Mouse (Mus musculus) kidney, adult 8-10 months (tissue): ENCODE data around the gene Actn4.
"Not testable (repeated sequence)": the region's sequence is repeated elsewhere in the genome, so short reads cannot be mapped to it uniquely, and the experiment has no call there.

ENCODE experiments used
- DNase-seq, 2 experiments: peaks; one replicate each; pipeline ENCODE4 v3.0.0; 2022

The Actn4 gene

DNA sequence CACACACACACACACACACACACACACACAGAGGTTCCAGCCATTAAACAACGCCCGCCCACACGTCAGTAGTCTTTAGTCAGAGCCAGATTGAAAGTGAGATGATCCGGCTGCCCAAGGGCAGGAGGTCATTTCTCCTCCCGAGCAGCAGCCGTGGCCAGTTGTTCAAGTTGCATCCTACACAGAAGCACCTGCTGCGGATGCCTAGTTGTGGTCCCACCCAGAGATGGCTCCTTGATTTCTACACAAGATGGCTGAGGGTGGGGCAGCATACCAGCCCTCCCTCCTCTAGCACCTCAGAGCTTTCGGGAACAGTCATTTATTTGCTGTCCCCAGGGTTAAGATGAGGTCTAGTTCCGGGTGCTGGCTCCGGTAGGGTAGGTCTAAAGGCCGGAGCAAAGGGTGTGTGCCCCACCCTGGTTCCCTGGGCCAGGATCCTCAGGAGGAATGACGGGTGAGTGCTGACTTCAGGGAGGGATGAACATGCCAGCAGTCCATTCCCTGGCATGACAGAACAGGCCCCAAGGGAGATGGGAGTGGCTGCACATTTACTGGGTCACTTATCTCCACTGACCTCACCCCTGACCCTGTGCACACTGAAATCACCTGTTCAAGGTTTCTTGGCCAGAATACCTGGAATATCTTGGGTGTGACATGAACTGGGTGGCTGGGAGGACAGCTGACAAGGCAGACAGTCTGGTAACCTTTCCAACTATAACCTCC is 7.7 kb upstream of the Actn4 start:
- DNase-seq = peak in 1 of 2 experiments; percentile 48

- DNase-seq = no peak
Measured at GRCm38 (mm10) chr7:28969271-28969670, 7.1 kb upstream of the Actn4 start.

DNA sequence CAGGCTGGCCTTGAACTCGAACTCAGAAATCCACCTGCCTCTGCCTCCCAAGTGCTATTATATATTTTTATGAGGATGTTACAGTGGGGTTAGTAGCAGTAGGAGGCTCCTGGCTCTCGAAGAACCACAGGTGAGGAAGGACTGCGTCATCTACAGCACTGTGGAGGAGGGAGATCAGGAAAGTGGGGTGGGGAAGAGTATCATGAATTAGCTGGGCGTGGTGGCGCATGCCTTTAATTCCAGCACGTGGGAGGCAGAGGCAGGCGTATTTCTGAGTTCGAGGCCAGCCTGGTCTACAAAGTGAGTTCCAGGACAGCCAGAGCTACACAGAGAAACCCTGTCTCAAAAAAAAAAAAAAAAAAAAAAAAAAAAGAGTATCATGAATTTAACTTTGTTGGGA is 6.0 kb upstream of the Actn4 start:
- DNase-seq = not testable (repeated sequence)

GRCm38 (mm10) chr7:28966751-28967505 is 4.8 kb upstream of the Actn4 start:
- DNase-seq = no peak

DNA sequence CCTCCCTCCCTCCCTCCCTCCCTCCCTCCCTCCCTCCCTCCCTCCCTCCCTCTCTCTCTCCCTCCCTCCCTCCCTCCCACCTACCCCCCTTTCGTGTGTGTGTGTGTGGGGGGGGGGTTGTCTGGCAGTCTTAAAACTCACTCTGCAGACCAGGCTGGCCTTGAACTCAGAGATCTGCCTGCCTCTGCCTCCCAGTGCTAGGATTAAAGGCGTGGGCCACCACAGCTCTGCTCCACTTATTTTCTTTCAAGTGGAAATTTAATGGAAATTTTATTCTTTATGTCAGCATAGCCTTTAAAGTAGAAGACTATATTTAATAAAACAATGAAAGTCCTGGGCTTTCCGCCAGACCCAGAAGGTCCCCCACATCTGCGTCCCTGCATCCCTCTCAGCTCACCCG is 4.0 kb upstream of the Actn4 start:
- no peak for DNase-seq

DNA sequence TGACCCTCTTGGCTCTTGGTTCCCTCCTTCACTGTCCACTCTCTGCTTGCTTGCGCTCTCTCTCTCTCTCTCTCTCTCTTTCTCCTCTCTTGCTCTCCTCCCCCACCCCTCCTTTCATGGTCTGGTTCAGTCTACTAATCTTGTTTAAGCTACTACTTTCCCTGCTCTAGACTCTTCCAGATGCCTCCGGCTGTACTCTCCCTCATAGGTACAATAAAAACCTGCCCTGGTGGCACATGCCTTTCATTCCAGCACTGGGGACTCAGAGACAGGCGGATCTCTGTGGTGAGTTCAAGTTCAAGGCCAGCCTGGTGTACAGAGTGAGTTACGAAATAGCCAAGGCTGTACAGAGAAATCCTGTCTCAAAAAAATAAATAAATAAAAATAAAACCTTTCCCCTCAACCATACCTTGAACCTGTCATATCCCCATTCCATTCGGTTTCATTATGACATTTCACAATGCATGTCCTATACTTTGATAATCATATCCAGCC is 3.3 kb upstream of the Actn4 start:
- no peak for DNase-seq

DNA sequence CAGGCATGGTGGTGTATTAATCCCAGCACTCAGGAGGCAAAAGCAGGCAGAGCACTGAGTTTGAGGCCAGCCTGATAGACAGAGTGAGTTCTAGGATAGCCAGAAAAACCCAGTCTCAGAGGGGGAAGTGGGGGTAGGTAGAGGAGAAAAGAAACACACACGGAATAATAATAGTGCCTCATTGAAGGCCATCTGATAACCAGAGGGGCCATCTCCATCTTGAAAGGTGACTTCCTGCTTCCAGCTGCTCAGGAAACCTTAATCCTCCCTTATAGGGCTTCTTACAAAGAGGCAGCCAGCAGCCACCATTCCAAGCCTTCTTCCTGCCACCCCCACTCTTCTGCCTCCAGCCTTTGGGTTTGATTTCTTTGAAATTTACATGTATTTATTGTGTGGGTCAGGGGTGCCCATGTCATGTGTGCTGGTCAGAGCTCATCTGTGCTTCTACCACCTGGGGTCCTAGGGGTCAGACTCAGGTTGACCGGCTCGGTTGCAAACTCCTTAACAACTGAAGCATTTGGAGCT is 1.3 kb upstream of the Actn4 start:
- DNase-seq = no peak

GRCm38 (mm10) chr7:28961584-28961926 is 585 bp downstream of the Actn4 start:
- DNase-seq = no peak

GRCm38 (mm10) chr7:28960354-28961046 is 1.6 kb downstream of the Actn4 start:
- no peak for DNase-seq

GRCm38 (mm10) chr7:28959505-28960045 is 2.6 kb downstream of the Actn4 start:
- no peak for DNase-seq

DNA sequence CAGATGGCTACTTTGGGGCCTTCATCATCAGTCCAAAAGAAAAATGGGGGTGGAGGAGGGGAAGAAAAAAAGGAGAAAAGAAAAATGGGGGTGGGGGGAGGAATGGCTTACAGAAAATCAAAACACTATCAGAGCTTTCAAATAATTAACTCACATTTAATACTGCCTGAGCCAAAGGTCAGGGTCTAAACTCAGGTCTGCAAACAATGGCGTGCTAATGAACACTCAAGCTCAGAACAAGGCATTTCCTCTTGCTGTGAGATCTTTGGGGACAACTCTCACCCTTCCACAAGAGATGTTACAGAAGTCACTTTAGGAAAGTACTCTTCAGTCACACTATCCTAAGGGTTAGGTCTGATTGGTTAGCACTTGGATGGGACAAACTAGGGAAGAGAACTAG is 3.4 kb downstream of the Actn4 start:
- DNase-seq = no peak

GRCm38 (mm10) chr7:28957997-28958725 is 4.0 kb downstream of the Actn4 start:
- no peak for DNase-seq

- no peak for DNase-seq
Measured at GRCm38 (mm10) chr7:28957286-28957685, 4.9 kb downstream of the Actn4 start.

- DNase-seq = no peak
Measured at GRCm38 (mm10) chr7:28956270-28956669, 5.9 kb downstream of the Actn4 start.

DNA sequence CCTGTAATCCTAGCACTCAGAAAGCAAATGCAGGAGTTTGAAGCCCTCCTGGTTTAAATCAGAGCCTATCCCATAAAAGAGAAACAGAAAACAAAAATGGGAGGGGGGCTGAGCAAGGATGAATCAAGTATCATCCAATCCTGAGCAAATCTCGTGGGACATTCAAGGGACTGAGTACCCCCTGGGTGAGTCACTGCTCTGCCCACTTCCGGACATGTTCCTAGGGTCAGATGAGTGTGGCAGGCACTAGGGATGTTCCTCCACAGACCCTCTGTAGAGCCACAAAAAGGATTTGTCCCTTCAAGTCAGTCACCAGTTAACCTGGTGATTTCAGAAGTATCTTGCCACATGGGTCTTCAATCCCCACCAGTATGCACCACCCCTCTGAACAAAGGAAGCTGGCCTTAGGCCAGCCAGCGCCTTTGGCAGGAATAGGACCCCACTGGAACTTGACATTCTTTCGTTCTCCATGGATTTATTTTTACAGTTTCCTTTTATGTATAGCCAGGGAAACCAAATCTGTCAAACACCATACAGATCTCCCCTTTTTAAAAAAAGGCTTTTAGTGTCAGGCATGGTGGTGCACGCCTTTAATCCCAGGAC is 6.7 kb downstream of the Actn4 start:
- DNase-seq = no peak

- no peak for DNase-seq
Measured at GRCm38 (mm10) chr7:28954773-28955172, 7.4 kb downstream of the Actn4 start.

DNA sequence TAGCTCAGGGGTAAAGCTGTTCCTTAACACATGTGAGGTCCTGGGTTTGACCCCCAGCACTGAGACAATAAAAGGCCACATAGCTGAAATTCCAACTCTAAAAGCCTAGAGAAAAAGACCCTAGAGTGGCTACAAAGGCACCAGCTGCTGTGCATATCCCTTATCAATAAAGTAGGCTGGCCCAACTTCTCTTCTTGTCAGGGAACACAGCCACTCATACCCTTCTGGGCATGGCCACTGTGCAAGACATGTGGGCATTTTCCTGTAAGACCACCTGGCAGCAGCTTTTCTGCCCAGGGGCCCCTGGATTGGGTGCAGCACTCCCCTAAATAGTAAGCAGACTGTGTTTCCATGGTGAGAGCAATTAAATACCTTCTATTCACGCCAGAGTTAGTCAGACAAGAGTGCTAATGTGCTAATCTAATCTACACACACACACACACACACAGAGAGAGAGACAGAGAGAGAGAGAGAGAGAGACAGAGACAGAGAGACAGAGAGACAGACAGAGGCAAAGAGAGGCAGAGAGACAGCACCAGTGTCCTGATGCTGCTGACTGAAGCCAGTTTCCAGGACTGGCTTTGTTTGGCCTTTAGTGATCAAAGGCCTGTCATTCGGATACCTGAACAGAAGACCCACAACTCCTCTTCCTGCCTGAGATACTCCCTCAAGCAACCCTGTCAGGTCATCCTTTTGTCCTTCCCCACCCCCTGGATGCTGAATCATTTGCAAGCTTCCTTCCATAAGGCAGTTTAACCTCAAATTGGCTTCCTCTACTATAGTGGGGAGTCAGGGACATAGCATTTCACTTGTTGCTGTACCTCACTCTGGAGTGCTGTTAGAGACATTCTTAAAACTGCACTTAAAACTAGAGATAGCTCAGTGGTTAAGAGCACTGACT is 8.4 kb downstream of the Actn4 start:
- no peak for DNase-seq

DNA sequence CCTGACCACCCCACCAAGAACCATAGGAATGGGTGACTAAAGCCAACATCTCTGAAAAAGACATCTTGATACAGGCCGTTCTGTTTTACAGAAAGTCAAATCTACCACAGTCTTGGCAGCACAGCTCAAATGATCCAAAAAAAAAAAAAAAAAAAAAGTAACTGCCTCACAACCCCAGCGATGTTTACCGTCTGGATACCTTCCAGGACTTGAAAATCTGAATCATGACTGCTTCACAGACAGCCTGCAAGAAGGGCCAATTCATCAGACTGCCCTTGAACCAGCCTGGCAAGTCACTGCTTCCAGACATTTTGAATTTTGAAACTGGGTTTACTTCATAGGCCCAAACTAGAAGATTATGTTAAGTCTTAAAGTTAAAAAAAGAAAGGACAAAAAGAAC is 9.4 kb downstream of the Actn4 start:
- no peak for DNase-seq

GRCm38 (mm10) chr7:28951764-28952163 is 10.4 kb downstream of the Actn4 start:
- no peak for DNase-seq

GRCm38 (mm10) chr7:28950346-28951037 is 11.6 kb downstream of the Actn4 start:
- no peak for DNase-seq
